Mouse (Mus musculus): Measurements from ENCODE around the gene Ascl3.

- no peak for TF ChIP-seq CHD2 (IDR thresholded peaks at IDR 0.05; ENCODE audit: low read depth, low read length)
- no peak for TF ChIP-seq MAFK (IDR thresholded peaks at IDR 0.05; ENCODE audit: insufficient read depth, low read depth, low read length)
- no peak for TF ChIP-seq ZNF384 (IDR thresholded peaks at IDR 0.05; ENCODE audit: low read depth, low read length)
Measured at GRCm38 (mm10) chr7:109764009-109764408, 32.5 kb upstream of the Ascl3 start.
